Mouse (Mus musculus) liver, adult 2 months (tissue): ENCODE data around the gene Ssh2.

Source experiments
- CTCF ChIP-seq: fragments of 200-500 bp; IDR thresholded peaks from 2 replicates; pipeline ENCODE4 v1.5.1; 2011; ENCODE audit warnings: low read depth, low read length, control low read depth
- POLR2A ChIP-seq: fragments of 200-500 bp; IDR thresholded peaks from 2 replicates; pipeline ENCODE4 v1.6.1; 2011; ENCODE audit warnings: low read length, control low read depth; ENCODE audit not compliant: insufficient read depth; ENCODE audit errors: extremely low read depth

DNA sequence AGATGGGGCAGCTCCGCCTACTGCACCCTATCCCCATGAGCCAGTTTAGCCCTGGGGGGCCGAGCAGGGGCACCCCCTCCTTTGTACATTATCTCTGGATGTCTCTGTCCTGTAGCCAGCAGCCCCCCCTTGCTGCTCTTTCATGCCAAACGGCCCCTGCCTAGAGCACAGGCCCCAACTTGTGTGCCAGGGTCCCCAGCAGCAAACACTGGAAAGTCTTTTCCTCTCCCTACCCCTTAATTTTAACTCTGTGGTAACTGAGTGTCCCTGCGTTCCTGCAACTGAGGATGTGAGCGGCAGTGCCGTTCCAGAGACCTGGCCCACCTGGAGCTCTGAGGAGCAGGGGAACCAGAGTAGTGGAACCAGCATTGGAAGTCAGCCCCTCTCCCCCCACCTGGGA lies 290.9 kb downstream of the Ssh2 start:
- no peak for TF ChIP-seq CTCF
- TF ChIP-seq POLR2A, result no peak
